Mouse (Mus musculus) erythroblast, embryonic 14.5 days (primary cell): Measurements from ENCODE around the gene Pip5k1c.

Experiments
- GATA1 ChIP-seq: IDR thresholded peaks from 2 replicates; pipeline ENCODE4 v1.6.1; 2012; ENCODE audit warnings: low read length, inconsistent platforms, mixed read lengths
- TAL1 ChIP-seq: IDR thresholded peaks from 3 replicates; pipeline ENCODE4 v1.6.1; 2012; ENCODE audit warnings: low read length, inconsistent platforms, mixed read lengths

DNA sequence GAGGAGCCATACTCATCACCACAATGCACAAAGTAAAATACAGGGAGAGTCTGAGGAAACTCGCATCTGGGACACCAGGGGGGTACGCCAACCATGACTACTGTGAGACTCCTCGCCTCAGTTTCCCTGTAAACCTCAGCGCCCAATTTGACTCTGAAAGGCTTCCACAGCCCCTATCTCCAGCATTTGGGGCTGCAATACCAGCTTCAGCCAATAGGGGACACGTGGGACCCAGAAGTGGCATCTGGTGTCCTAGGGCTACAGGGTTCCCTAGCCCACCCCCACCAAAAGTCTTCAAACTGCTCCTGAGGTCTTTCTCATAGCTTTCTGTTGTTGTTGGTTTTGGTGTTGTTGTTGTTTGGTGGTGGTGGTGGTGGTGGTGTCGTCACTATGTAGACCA is 4.2 kb upstream of the Pip5k1c start:
- TF ChIP-seq TAL1 (no peak), GATA1 (no peak)
